Mouse (Mus musculus) cerebellum, adult 2 months (tissue): ENCODE results near the gene Cavin3.

Experiments used
- CTCF ChIP-seq: fragments of 200-500 bp; IDR thresholded peaks from 2 replicates; pipeline ENCODE4 v1.5.1; 2011; ENCODE audit warnings: low read depth, mild to moderate bottlenecking, control low read depth, low read length, moderate library complexity, borderline replicate concordance; ENCODE audit not compliant: insufficient read depth
- POLR2A ChIP-seq: fragments of 200-500 bp; IDR thresholded peaks from 2 replicates; pipeline ENCODE4 v1.6.1; 2011; ENCODE audit warnings: low read length, control low read depth, borderline replicate concordance; ENCODE audit not compliant: insufficient read depth

DNA sequence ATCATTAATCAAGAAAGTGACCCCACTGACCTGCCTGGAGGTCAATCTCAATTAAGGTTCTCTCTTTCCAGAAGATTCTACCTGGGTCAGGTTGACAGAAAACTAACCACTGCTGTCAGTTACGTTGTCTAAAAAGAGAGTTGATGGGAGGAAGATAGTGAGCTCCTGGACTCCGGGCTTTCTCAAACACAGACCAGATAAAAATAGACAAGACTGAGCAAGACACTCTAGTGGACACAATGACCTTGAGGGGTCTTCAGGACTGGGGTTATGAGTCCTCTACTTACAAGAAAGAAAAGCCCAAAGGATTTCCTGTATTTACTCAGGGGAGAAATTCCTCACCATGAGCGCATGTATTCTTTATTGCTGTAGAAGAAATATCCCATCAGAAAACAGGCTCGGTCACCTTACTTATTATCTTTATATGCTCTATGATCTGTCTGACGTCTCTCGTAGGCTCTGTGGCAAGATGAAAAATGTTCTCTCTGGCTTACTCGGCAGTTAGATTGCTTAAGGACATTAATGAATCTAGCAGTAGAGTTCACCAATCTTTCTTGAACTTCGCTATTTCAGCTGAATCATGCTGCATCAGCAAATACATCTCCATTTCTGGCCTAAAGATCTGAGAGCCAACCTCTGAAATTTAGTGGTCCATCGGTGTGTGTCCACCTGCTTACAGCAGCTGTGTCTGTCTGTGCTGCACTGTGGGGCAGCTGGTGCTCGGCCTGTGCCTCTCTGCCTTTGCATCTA, 5.2 kb downstream of the Cavin3 start:
- no peak for TF ChIP-seq CTCF
- TF ChIP-seq POLR2A: no peak
